Mouse (Mus musculus) left cerebral cortex, adult 9 months (tissue): ENCODE results near the gene Zfp763.
"Not testable (repeated sequence)": the region's sequence is repeated elsewhere in the genome, so short reads cannot be mapped to it uniquely, and the experiment has no call there.

Source experiments
- DNase-seq, 2 experiments: peaks; one replicate each; pipeline ENCODE4 v3.0.0; 2022; ENCODE audit warnings: low spot score in 2 of 2

The Zfp763 gene

GRCm38 (mm10) chr17:33032900-33033891 lies at the start of gene Zfp763:
Gene Zfp763, minus strand, starts transcription at chr17:33033402.
- DNase-seq, result peak; percentile 42 to 85

DNA sequence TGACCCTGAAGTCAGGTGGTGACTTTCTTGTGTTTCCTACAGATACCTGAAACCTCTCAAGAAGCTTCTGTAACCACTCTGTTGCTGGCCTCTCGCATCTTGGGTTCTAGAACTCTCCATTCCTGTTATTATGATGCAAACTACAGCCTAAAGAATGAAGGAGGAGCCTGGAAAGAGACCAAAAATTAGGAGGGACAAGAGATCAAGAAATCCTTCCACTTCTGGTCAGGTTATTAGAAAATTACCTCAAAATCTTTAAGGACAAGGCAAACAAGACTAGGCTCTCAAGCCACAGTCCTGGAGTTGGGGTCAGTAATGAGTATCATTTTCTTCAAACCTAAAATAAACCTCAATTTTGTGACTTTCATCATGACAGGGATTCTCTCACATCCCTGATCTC lies 34.8 kb upstream of the Zfp763 start, which contains the start of gene 4921501E09Rik:
4921501E09Rik (minus strand) TSS at position 101 of the 400 bp plus-strand sequence.
- no peak for DNase-seq

- DNase-seq, result no peak
Measured at GRCm38 (mm10) chr17:33063001-33063400, 29.8 kb upstream of the Zfp763 start.

DNA sequence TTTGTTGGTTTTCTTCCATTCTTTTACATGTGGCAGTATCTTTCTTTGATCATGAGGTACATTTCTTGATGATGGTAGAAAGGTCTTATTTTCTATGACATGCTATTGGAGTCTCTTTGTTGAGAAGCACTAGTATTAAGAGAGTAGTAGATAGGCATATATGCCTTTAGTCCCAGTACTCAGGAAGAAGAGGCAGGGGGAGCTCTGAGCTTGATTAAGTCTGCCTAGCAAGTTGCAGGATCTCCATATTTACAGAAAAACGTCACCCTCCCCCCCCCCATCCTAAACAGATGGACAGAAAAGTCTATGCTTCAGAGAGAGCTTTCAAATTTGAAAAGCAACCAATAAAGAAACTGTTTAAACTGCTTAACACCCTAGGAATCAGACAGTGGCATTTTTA lies 25.6 kb upstream of the Zfp763 start:
- no peak for DNase-seq

- DNase-seq, result no peak
Measured at GRCm38 (mm10) chr17:33032376-33032775, 826 bp downstream of the Zfp763 start.

DNA sequence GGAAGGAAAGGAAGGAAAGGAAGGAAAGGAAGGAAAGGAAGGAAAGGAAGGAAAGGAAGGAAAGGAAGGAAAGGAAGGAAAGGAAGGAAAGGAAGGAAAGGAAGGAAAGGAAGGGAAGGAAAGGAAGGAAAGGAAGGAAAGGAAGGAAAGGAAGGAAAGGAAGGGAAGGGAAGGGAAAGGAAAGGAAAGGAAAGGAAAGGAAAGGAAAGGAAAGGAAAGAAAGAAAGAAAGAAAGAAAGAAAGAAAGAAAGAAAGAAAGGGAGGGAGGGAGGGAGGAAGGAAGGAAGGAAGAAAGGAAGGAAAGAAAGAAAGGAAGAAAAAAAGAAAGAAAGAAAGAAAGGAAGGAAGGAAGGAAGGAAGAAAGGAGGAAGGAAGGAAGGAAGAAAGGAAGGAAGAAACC lies 12.8 kb downstream of the Zfp763 start:
- DNase-seq, result not testable (repeated sequence)

- no peak for DNase-seq
Measured at GRCm38 (mm10) chr17:33008337-33008736, 24.9 kb downstream of the Zfp763 start.

GRCm38 (mm10) chr17:32998492-32998891 lies 34.7 kb downstream of the Zfp763 start:
- no peak for DNase-seq

DNA sequence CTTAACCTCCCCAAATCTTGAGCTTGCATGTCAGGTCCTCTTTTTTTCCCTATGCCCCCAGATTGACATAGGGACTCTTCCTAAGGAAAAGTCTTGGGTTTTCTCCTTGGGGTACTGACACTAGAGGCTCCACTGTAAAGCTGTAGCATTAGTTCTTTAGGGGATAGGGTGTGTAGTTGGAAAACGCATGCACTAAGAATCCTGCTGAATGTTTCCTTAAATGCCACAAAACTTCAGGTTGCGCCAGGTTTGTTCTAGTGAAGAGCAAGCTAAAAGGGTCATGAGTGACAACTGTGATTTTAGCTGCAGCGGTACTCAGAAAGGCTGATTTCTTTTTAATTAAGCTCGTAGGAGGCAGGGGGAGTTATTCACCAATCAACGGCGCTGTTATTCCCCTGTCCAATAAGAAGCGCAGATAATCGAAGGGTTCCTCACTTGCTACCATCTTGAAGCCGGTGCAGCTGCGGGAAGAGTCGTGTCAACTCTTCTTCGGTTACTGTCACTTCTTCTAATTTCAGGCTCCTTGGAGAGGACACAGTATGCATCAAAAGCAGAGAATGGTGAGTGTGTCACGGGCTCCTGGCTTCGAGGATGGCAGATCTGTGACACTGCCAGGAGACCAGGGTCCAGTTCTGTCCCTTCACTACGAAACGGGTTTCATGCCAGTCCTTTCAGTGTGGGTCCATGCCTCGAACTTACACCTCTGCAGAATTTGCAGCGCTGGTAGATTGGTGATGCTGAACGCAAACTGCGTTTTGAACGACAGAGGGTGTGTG lies 40.3 kb downstream of the Zfp763 start, which contains the start of gene Zfp952:
Zfp952 (plus strand) TSS at position 431 of the 776 bp plus-strand sequence.
- DNase-seq, result peak; percentile 87 to 96

DNA sequence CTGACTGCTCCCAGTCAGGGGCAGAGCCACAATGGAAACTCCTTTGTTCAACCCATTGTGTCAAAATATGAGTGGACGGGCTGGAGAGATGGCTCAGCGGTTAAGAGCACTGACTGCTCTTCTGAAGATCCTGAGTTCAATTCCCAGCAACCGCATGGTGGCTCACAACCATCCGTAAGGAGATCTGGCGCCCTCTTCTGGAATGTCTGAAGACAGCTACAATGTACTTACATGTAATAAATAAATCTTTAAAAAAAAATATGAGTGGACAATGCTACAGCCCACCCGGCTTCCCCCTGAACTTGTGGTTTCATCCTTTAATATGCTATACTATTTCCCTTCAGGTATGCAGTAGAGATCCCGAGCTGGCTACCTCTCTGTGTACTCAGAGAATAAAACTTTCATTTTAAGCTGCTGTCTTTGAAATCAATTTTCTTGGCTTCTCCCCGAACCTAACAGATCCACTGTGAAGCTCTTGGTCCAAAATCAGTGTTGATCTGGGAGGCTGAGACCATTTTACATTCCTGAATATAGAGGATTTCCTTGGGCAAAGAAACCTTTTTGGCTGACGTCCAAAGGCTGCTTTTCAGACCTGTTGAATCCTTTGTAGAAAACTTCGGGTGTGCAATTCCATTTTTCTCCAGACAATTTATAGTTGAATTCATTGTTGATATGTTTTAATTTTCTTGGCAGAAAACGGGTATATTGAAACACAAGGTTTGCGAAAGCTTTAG lies 41.1 kb downstream of the Zfp763 start:
- DNase-seq, result no peak

DNA sequence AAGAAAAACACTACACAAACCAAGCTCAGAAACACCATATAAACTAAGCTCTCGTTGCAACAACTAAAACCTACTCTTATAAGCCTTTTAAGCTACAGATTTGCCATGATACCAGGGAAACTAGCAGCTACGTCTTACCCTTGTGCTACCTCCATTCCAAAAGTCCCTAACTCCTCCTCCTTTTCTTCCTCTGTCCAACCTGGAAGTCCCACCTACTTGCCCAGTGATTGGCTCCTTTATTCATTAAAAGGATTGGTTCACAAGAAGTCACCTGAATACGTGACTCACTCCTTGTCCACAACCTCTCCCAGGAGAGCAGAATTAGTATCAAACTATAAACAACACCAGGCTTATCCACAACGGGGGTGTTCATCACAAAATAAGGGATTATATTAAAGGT lies 46.9 kb downstream of the Zfp763 start:
- no peak for DNase-seq

DNA sequence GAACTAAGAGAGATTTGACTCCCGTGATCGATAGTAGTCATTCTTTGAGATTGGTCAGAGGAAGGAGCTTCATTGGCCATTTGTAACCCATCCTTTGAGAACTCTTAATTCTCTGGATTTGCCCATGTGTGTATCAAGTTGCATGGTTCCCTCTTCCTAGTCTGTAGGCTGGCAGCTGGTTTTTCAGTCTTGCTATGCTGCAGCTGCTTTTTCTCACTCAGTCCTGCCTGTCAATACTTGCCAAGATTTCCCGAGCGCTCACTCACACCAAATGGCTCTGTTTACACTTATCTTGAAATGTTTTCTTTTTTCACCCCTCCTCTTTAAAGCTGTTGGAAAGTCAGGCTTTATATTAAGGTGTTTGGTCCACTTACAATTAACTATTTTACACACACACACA lies 51.8 kb downstream of the Zfp763 start:
- DNase-seq, result no peak
